Mouse (Mus musculus) left cerebral cortex, postnatal 25 days (tissue): ENCODE measurements around the gene Ctsm. TPM values are rescaled to one million over a fixed set of nuclear protein-coding genes. Genes with fewer than 3 reads are reported as not detected.
"Not testable (repeated sequence)": the region's sequence is repeated elsewhere in the genome, so short reads cannot be mapped to it uniquely, and the experiment has no call there.

Experiments used
- DNase-seq, 2 experiments: peaks; one replicate each; pipeline ENCODE4 v3.0.0; 2022; ENCODE audit warnings: low spot score in 2 of 2, mixed read lengths in 1 of 2
- intact Hi-C: fragments of 180-260 bp; cut with DNase I; formaldehyde crosslinking; loops from one replicate; pipeline ENCODE4 v1.15.1; 2025
- total RNA-seq, 2 experiments: library from RNA; stranded (reverse); gene quantifications; 2 replicates each; pipeline ENCODE4 v1.2.3; 2021

Gene Ctsm
- total RNA-seq = not detected

- DNase-seq = no peak
- intact Hi-C loops = no loop called here
Observed at GRCm38 (mm10) chr13:61541631-61542030, at the start of gene Ctsm. TSS of gene Ctsm (minus strand) at chr13:61541839.

- no peak for DNase-seq
- intact Hi-C loops = no loop called here
Observed at GRCm38 (mm10) chr13:61570027-61570426, 28.4 kb upstream of the Ctsm start, which contains the start of gene Cts3. TSS of gene Cts3 (minus strand) at chr13:61570127.

DNA sequence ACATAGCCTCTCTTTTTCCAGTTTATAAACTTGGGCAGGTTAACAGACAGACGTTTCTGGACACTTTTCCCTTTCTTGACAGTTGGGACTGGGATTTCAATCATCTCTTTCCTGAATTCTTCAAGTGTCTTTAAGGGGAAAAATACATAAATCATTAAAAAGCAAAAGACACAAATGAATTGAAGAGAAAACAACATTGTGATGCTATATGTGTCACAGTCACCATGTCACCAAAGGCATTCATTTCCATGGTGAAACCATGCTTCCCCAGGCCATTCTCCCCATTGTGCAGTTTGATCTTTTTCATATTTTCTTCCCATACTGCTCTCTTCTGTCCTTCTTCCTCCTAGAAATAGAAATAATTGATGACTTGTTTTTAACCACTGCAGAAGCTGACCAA, 26.4 kb upstream of the Ctsm start, which contains the start of gene Gm49352:
Gene Gm49352, minus strand, starts transcription at position 101 of the 400 bp plus-strand sequence.
- intact Hi-C loops, DNase-seq: not testable (repeated sequence)

Other genes with a start within 250 kb of the Ctsm start
- not detected for gene Cts7, start 183.6 kb downstream of the Ctsm start, total RNA-seq
- gene Gm49352, start 26.3 kb upstream of the Ctsm start, total RNA-seq = not detected
- gene Cts3, start 28.3 kb upstream of the Ctsm start, total RNA-seq = not detected